Mouse (Mus musculus): Measurements from ENCODE around the gene Parp1. TPM values are rescaled to one million over a fixed set of nuclear protein-coding genes. Genes with fewer than 3 reads are reported as not detected.
A peak's percentile ranks its signal among the peaks of the same experiment; 100 is the strongest.

Parp1 gene
- polyA plus RNA-seq, 1 experiment from 2014 or later = 118 TPM

- no peaks in the 10 kb centered on the region for H3K36me3 ChIP-seq (ENCODE audit: control insufficient read depth, insufficient read depth, low read length)
- no peak overlapping the region for H3K4me2 ChIP-seq (ENCODE audit: low read length)
- ATAC-seq (no peak), DNase-seq (ENCODE audit: low spot score) (no peak)
- H3K27ac ChIP-seq (ENCODE audit: low read depth, low read length) = no peak overlapping the region
- 54% methylated on average over 2 of the region's 2 CpGs for WGBS
- H3K4me3 ChIP-seq (ENCODE audit: low read depth, low read length) = no peak overlapping the region
- no peaks in the 10 kb centered on the region for H3K4me1 ChIP-seq (ENCODE audit: control insufficient read depth, insufficient read depth, low read length)
- H3K27me3 ChIP-seq (replicated peaks; ENCODE audit: control insufficient read depth, insufficient read depth, low read length) = no peaks in the 10 kb centered on the region
- no peaks in the 10 kb centered on the region for H3K9me3 ChIP-seq (replicated peaks; ENCODE audit: control insufficient read depth, low read length)
- H3K9ac ChIP-seq (ENCODE audit: low read length) = no peak overlapping the region
Observed at GRCm38 (mm10) chr1:180541251-180541650, 27.5 kb upstream of the Parp1 start.

- no peak overlapping the region for H3K4me2 ChIP-seq (ENCODE audit: low read length)
- no peak overlapping the region for H3K4me3 ChIP-seq (ENCODE audit: low read depth, low read length)
- H3K27me3 ChIP-seq (replicated peaks; ENCODE audit: control insufficient read depth, insufficient read depth, low read length) = no peaks in the 10 kb centered on the region
- H3K9ac ChIP-seq (ENCODE audit: low read length) = no peak overlapping the region
- H3K9me3 ChIP-seq (replicated peaks; ENCODE audit: control insufficient read depth, low read length) = no peaks in the 10 kb centered on the region
- ATAC-seq (no peak), DNase-seq (ENCODE audit: low spot score) (peak; percentile 58)
- H3K36me3 ChIP-seq (ENCODE audit: control insufficient read depth, insufficient read depth, low read length) = no peaks in the 10 kb centered on the region
- H3K4me1 ChIP-seq (ENCODE audit: control insufficient read depth, insufficient read depth, low read length) = no peaks in the 10 kb centered on the region
- 67% methylated on average over 15 of the region's 15 CpGs for WGBS
- H3K27ac ChIP-seq (ENCODE audit: low read depth, low read length) = no peak overlapping the region
Observed at GRCm38 (mm10) chr1:180541883-180542711, 26.6 kb upstream of the Parp1 start.

GRCm38 (mm10) chr1:180542712-180543371 lies 25.9 kb upstream of the Parp1 start:
- H3K4me3 ChIP-seq (ENCODE audit: low read depth, low read length) = no peak overlapping the region
- ATAC-seq (no peak), DNase-seq (ENCODE audit: low spot score) (no peak)
- no peaks in the 10 kb centered on the region for H3K36me3 ChIP-seq (ENCODE audit: control insufficient read depth, insufficient read depth, low read length)
- 90% methylated on average over 3 of the region's 3 CpGs for WGBS
- H3K4me1 ChIP-seq (ENCODE audit: control insufficient read depth, insufficient read depth, low read length) = peaks cover 4% of the 10 kb centered on the region
- no peaks in the 10 kb centered on the region for H3K9me3 ChIP-seq (replicated peaks; ENCODE audit: control insufficient read depth, low read length)
- H3K27me3 ChIP-seq (replicated peaks; ENCODE audit: control insufficient read depth, insufficient read depth, low read length) = no peaks in the 10 kb centered on the region
- no peak overlapping the region for H3K27ac ChIP-seq (ENCODE audit: low read depth, low read length)
- no peak overlapping the region for H3K4me2 ChIP-seq (ENCODE audit: low read length)
- no peak overlapping the region for H3K9ac ChIP-seq (ENCODE audit: low read length)

GRCm38 (mm10) chr1:180545918-180546545 lies 22.7 kb upstream of the Parp1 start:
- no peak overlapping the region for H3K4me2 ChIP-seq (ENCODE audit: low read length)
- no peak for DNase-seq (ENCODE audit: low spot score)

GRCm38 (mm10) chr1:180546798-180547750 lies 21.6 kb upstream of the Parp1 start:
- ATAC-seq = peak; percentile 4; the same call in 1 of the 2 replicates
- WGBS = 45% methylated on average over 13 of the region's 13 CpGs
- Histone ChIP-seq H3K4me3 (ENCODE audit: low read depth, low read length) (no peak overlapping the region), H3K36me3 (ENCODE audit: control insufficient read depth, insufficient read depth, low read length) (no peaks in the 10 kb centered on the region), H3K9ac (ENCODE audit: low read length) (peak overlapping the region; percentile 17; the same call in 1 of the 2 replicates), H3K4me2 (ENCODE audit: low read length) (peak overlapping the region; percentile 36; the same call in 1 of the 2 replicates), H3K27ac (ENCODE audit: low read depth, low read length) (no peak overlapping the region), H3K9me3 (replicated peaks; ENCODE audit: control insufficient read depth, low read length) (no peaks in the 10 kb centered on the region), H3K4me1 (ENCODE audit: control insufficient read depth, insufficient read depth, low read length) (peaks cover 7% of the 10 kb centered on the region), H3K27me3 (replicated peaks; ENCODE audit: control insufficient read depth, insufficient read depth, low read length) (no peaks in the 10 kb centered on the region)
- DNase-seq (ENCODE audit: low spot score) = no peak

More at GRCm38 (mm10) chr1:180545918-180546545, 22.7 kb upstream of the Parp1 start:
- no peak for ATAC-seq
- Histone ChIP-seq H3K9me3 (replicated peaks; ENCODE audit: control insufficient read depth, low read length) (no peaks in the 10 kb centered on the region), H3K27ac (ENCODE audit: low read depth, low read length) (no peak overlapping the region), H3K4me1 (ENCODE audit: control insufficient read depth, insufficient read depth, low read length) (peaks cover 7% of the 10 kb centered on the region), H3K9ac (ENCODE audit: low read length) (no peak overlapping the region), H3K36me3 (ENCODE audit: control insufficient read depth, insufficient read depth, low read length) (no peaks in the 10 kb centered on the region), H3K27me3 (replicated peaks; ENCODE audit: control insufficient read depth, insufficient read depth, low read length) (no peaks in the 10 kb centered on the region), H3K4me3 (ENCODE audit: low read depth, low read length) (no peak overlapping the region)
- WGBS = 77% methylated on average over 4 of the region's 4 CpGs

- H3K27me3 ChIP-seq (replicated peaks; ENCODE audit: control insufficient read depth, insufficient read depth, low read length) = no peaks in the 10 kb centered on the region
- H3K4me3 ChIP-seq (ENCODE audit: low read depth, low read length) = no peak overlapping the region; the same call in 1 of the 2 replicates
- H3K9me3 ChIP-seq (replicated peaks; ENCODE audit: control insufficient read depth, low read length) = no peaks in the 10 kb centered on the region
- H3K36me3 ChIP-seq (ENCODE audit: control insufficient read depth, insufficient read depth, low read length) = no peaks in the 10 kb centered on the region
- DNase-seq (ENCODE audit: low spot score) (peak; percentile 58), ATAC-seq (peak; percentile 60)
- H3K4me2 ChIP-seq (ENCODE audit: low read length) = peak overlapping the region; percentile 36
- H3K9ac ChIP-seq (ENCODE audit: low read length) = peak overlapping the region; percentile 17; the same call in 1 of the 2 replicates
- H3K4me1 ChIP-seq (ENCODE audit: control insufficient read depth, insufficient read depth, low read length) = peaks cover 7% of the 10 kb centered on the region
- no peak overlapping the region for H3K27ac ChIP-seq (ENCODE audit: low read depth, low read length)
- 3% methylated on average over 15 of the region's 16 CpGs for WGBS
Observed at GRCm38 (mm10) chr1:180547751-180548669, 20.7 kb upstream of the Parp1 start.

- 65% methylated on average over 7 of the region's 7 CpGs for WGBS
- ATAC-seq = 0 out of 2 replicates have a peak, but pooled peaks have one; percentile 30
Observed at GRCm38 (mm10) chr1:180549539-180550308, 19.0 kb upstream of the Parp1 start.

More at GRCm38 (mm10) chr1:180549539-180550308, 19.0 kb upstream of the Parp1 start:
- no peak overlapping the region for H3K27ac ChIP-seq (ENCODE audit: low read depth, low read length)
- no peaks in the 10 kb centered on the region for H3K27me3 ChIP-seq (replicated peaks; ENCODE audit: control insufficient read depth, insufficient read depth, low read length)
- H3K4me2 ChIP-seq (ENCODE audit: low read length) = no peak overlapping the region
- H3K4me3 ChIP-seq (ENCODE audit: low read depth, low read length) = no peak overlapping the region
- H3K9ac ChIP-seq (ENCODE audit: low read length) = no peak overlapping the region
- H3K9me3 ChIP-seq (replicated peaks; ENCODE audit: control insufficient read depth, low read length) = no peaks in the 10 kb centered on the region
- peak; percentile 30 for DNase-seq (ENCODE audit: low spot score)
- peaks cover 7% of the 10 kb centered on the region for H3K4me1 ChIP-seq (ENCODE audit: control insufficient read depth, insufficient read depth, low read length)
- H3K36me3 ChIP-seq (ENCODE audit: control insufficient read depth, insufficient read depth, low read length) = no peaks in the 10 kb centered on the region

All from forebrain, embryonic 14.5 days (tissue).